Comparison of ENCODE assay signal across 20 mouse cellular contexts in the genomic region with DNA sequence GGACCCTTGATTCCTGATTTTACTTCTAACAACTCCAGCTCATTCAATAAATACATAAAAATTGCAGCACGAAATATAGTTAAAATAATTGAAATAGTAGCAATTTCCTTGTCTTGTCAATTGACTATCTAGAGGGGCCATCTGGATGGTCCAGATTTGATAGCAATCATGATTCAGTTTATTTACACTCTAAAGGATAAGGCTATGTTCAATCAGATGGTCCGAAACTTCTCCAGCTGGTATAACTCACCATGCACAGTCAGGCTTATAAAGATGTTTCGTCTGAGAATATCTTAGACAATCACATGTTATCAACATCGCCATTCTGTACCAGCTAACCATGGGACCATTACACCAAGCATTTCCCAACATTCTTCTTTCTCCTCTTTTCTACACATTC.
"Had no signal": no experiment of that assay in that cellular context is flagged by ENCODE, and none has a peak within 500 bp of the region (broad histone marks: within the 10 kb centered on the region; RNA-seq: fewer than 3 reads in every experiment).

No protein-coding gene starts in this region.

- H3K4me3 ChIP-seq: limb, embryonic 10.5 days; limb, embryonic 13.5 days; liver, embryonic 12.5 days; liver, embryonic 15.5 days; midbrain, embryonic 15.5 days; neural tube, embryonic 12.5 days; neural tube, embryonic 15.5 days had no signal

- DNase-seq: kidney, adult 2 months; kidney, postnatal 14 days; kidney, postnatal 4 days; liver; lung, adult 18-20 months; lung, postnatal 14 days; lung, postnatal 4 days; right cerebral cortex, adult 18-20 months; right cerebral cortex, postnatal 14 days; right cerebral cortex, postnatal 4 days; thymus, adult 2 months; thymus, postnatal 14 days; thymus, postnatal 4 days had no signal

- H3K4me1 ChIP-seq: limb, embryonic 10.5 days; limb, embryonic 13.5 days; liver, embryonic 12.5 days; liver, embryonic 15.5 days; midbrain, embryonic 15.5 days; neural tube, embryonic 12.5 days; neural tube, embryonic 15.5 days had no signal
